Mouse (Mus musculus): Measurements from ENCODE around the gene Gbp9. TPM values are rescaled to one million over a fixed set of nuclear protein-coding genes. Genes with fewer than 3 reads are reported as not detected.

Gbp9 gene
- polyA plus RNA-seq, 1 experiment = 10.8 TPM

GRCm38 (mm10) chr5:105032362-105032761 lies 107.0 kb downstream of the Gbp9 start:
- H3K36me3 ChIP-seq (ENCODE audit: control insufficient read depth, insufficient read depth, low read length) = no peaks in the 10 kb centered on the region
- WGBS = 71% methylated on average over 2 of the region's 2 CpGs
- TF ChIP-seq CTCF (IDR thresholded peaks at IDR 0.05; ENCODE audit: extremely low read depth, insufficient read depth, insufficient read length, insufficient replicate concordance) (no peak), POLR2A (IDR thresholded peaks at IDR 0.05; ENCODE audit: low read depth, low read length) (no peak)
- no peak for DNase-seq (ENCODE audit: low read depth in 1 of 2, low spot score in 2 of 2)
- H3K27ac ChIP-seq (ENCODE audit: insufficient read depth, low read length) = no peak overlapping the region
- H3K4me1 ChIP-seq (ENCODE audit: control insufficient read depth, insufficient read depth, insufficient read length) = no peaks in the 10 kb centered on the region
- no peaks in the 10 kb centered on the region for H3K27me3 ChIP-seq (ENCODE audit: control insufficient read depth, insufficient read depth, low read length)
- no peak overlapping the region for H3K4me3 ChIP-seq (ENCODE audit: extremely low read depth, insufficient read depth, insufficient read length)

Other genes with a start within 250 kb of the Gbp9 start
- gene Abcg3, start 156.8 kb downstream of the Gbp9 start, polyA plus RNA-seq (2012; rRNA removed) = 7.8 and 11.9 TPM in 2 replicates
- gene Gbp8, start within 50 bp of the Gbp9 start, polyA plus RNA-seq (2012; rRNA removed) = 9.8 and 12.8 TPM in 2 replicates
- 21.3 and 30.8 TPM in 2 replicates for gene Gbp4, start within 50 bp of the Gbp9 start, polyA plus RNA-seq (2012; rRNA removed)
- 1.1 and 1.9 TPM in 2 replicates for gene Gbp10, start 100.0 kb upstream of the Gbp9 start, polyA plus RNA-seq (2012; rRNA removed)
- gene Gm43302, start 154.2 kb upstream of the Gbp9 start, polyA plus RNA-seq (2012; rRNA removed) = 1.0 and 1.2 TPM in 2 replicates
- 2.8 and 3.7 TPM in 2 replicates for gene Gbp6, start 154.2 kb upstream of the Gbp9 start, polyA plus RNA-seq (2012; rRNA removed)